Mouse (Mus musculus) stomach, embryonic 15.5 days (tissue): Measurements from ENCODE around the gene Cilp2. TPM values are rescaled to one million over a fixed set of nuclear protein-coding genes. Genes with fewer than 3 reads are reported as not detected.
A peak's percentile ranks its signal among the peaks of the same experiment; 100 is the strongest.

ENCODE experiments used
- ATAC-seq: fragments of 200-750 bp; cut with Nextera tagmentation; 2 replicates; pipeline ENCODE4 v1.8.0; 2017; ENCODE audit warnings: low read depth, moderate number of reproducible peaks, moderate TSS enrichment; ENCODE audit not compliant: insufficient read depth, low FRiP score
- H3K27ac ChIP-seq: fragments of 300-500 bp; sonication (generic); 2 replicates; pipeline ENCODE4 v1.5.1; 2015; ENCODE audit warnings: mild to moderate bottlenecking, inconsistent platforms
- H3K27me3 ChIP-seq: fragments of 300-500 bp; sonication (generic); replicated peaks from 2 replicates; pipeline ENCODE4 v1.6.1; 2015; ENCODE audit warnings: inconsistent platforms
- H3K36me3 ChIP-seq: fragments of 300-500 bp; sonication (generic); 2 replicates; pipeline ENCODE4 v1.6.1; 2015; ENCODE audit warnings: inconsistent platforms
- H3K4me1 ChIP-seq: fragments of 300-500 bp; sonication (generic); 2 replicates; pipeline ENCODE4 v1.6.1; 2015; ENCODE audit warnings: inconsistent platforms
- H3K4me2 ChIP-seq: fragments of 300-500 bp; sonication (generic); 2 replicates; pipeline ENCODE4 v1.6.1; 2015; ENCODE audit warnings: mild to moderate bottlenecking, inconsistent platforms
- H3K4me3 ChIP-seq: fragments of 300-500 bp; sonication (generic); replicated peaks from 2 replicates; pipeline ENCODE4 v1.5.1; 2015; ENCODE audit warnings: inconsistent platforms
- H3K9ac ChIP-seq: fragments of 300-500 bp; sonication (generic); 2 replicates; pipeline ENCODE4 v1.6.1; 2015; ENCODE audit warnings: inconsistent platforms
- H3K9me3 ChIP-seq: fragments of 300-500 bp; sonication (generic); 2 replicates; pipeline ENCODE4 v1.6.1; 2016; ENCODE audit warnings: inconsistent platforms
- WGBS: fragments of 180-500 bp; shearing (Covaris S2); methylation state at CpG from one replicate; pipeline ENCODE4 v1.1.7; 2015; 5-methylcytosine and 5-hydroxymethylcytosine counted together
- polyA plus RNA-seq: library from polyadenylated mRNA; unstranded; fragments of >200 nt; fragmentation: Nextera tagmentation; extraction: Ambion mirVana; gene quantifications from 2 replicates; pipeline ENCODE4 v1.2.1, GENCODE M21; 2015

Gene Cilp2
- polyA plus RNA-seq, 1 experiment from 2014 or later, result 0.83 TPM

- ATAC-seq, result no peak
These were observed 6.1 kb downstream of the Cilp2 start for GRCm38 (mm10) chr8:69881261-69881865.

GRCm38 (mm10) chr8:69880841-69881240 lies 6.6 kb downstream of the Cilp2 start:
- Histone ChIP-seq H3K9ac (no peak overlapping the region), H3K4me2 (peak overlapping the region; percentile 75), H3K36me3 (no peaks in the 10 kb centered on the region), H3K27ac (no peak overlapping the region), H3K27me3 (peaks cover 76% of the 10 kb centered on the region), H3K4me3 (peak overlapping the region; percentile 35), H3K9me3 (no peaks in the 10 kb centered on the region), H3K4me1 (peaks cover 20% of the 10 kb centered on the region)
- WGBS, result 11% methylated on average over 37 of the region's 37 CpGs
- no peak for ATAC-seq

More at GRCm38 (mm10) chr8:69881261-69881865, 6.1 kb downstream of the Cilp2 start:
- Histone ChIP-seq H3K27ac (no peak overlapping the region), H3K4me3 (peak overlapping the region; percentile 35), H3K36me3 (no peaks in the 10 kb centered on the region), H3K9ac (no peak overlapping the region), H3K4me2 (peak overlapping the region; percentile 75), H3K4me1 (peaks cover 20% of the 10 kb centered on the region), H3K27me3 (peaks cover 81% of the 10 kb centered on the region), H3K9me3 (no peaks in the 10 kb centered on the region)
- 20% methylated on average over 79 of the region's 79 CpGs for WGBS

GRCm38 (mm10) chr8:69879678-69880077 lies 7.8 kb downstream of the Cilp2 start:
- 51% methylated on average over 8 of the region's 8 CpGs for WGBS
- peaks cover 64% of the 10 kb centered on the region for H3K27me3 ChIP-seq
- H3K36me3 ChIP-seq, result no peaks in the 10 kb centered on the region
- H3K9ac ChIP-seq, result no peak overlapping the region
- ATAC-seq, result peak; percentile 60; the same call in 1 of the 2 replicates
- H3K4me3 ChIP-seq, result no peak overlapping the region
- H3K27ac ChIP-seq, result no peak overlapping the region
- no peak overlapping the region for H3K4me2 ChIP-seq
- no peaks in the 10 kb centered on the region for H3K9me3 ChIP-seq
- H3K4me1 ChIP-seq, result peaks cover 20% of the 10 kb centered on the region

GRCm38 (mm10) chr8:69877992-69878391 lies 9.5 kb downstream of the Cilp2 start:
- no peak overlapping the region for H3K4me2 ChIP-seq
- WGBS, result 48% methylated on average over 3 of the region's 3 CpGs
- no peaks in the 10 kb centered on the region for H3K9me3 ChIP-seq
- H3K4me1 ChIP-seq, result peaks cover 20% of the 10 kb centered on the region
- no peak overlapping the region for H3K9ac ChIP-seq
- H3K36me3 ChIP-seq, result no peaks in the 10 kb centered on the region
- H3K4me3 ChIP-seq, result no peak overlapping the region
- H3K27ac ChIP-seq, result no peak overlapping the region
- peaks cover 47% of the 10 kb centered on the region for H3K27me3 ChIP-seq
- ATAC-seq, result no peak

GRCm38 (mm10) chr8:69877396-69877795 lies 10.1 kb downstream of the Cilp2 start:
- H3K9me3 ChIP-seq, result no peaks in the 10 kb centered on the region
- H3K27me3 ChIP-seq, result peaks cover 41% of the 10 kb centered on the region
- no peak overlapping the region for H3K4me3 ChIP-seq
- H3K9ac ChIP-seq, result no peak overlapping the region
- WGBS, result 88% methylated on average over 4 of the region's 4 CpGs
- H3K36me3 ChIP-seq, result no peaks in the 10 kb centered on the region
- H3K4me1 ChIP-seq, result peaks cover 15% of the 10 kb centered on the region
- ATAC-seq, result no peak
- H3K4me2 ChIP-seq, result no peak overlapping the region
- no peak overlapping the region for H3K27ac ChIP-seq

GRCm38 (mm10) chr8:69876967-69877366 lies 10.5 kb downstream of the Cilp2 start:
- Histone ChIP-seq H3K27ac (no peak overlapping the region), H3K9me3 (no peaks in the 10 kb centered on the region), H3K4me3 (no peak overlapping the region), H3K27me3 (peaks cover 37% of the 10 kb centered on the region), H3K4me2 (no peak overlapping the region), H3K36me3 (no peaks in the 10 kb centered on the region), H3K4me1 (peaks cover 12% of the 10 kb centered on the region), H3K9ac (no peak overlapping the region)
- ATAC-seq, result no peak
- WGBS, result 72% methylated on average over 10 of the region's 10 CpGs

GRCm38 (mm10) chr8:69876097-69876496 lies 11.4 kb downstream of the Cilp2 start:
- Histone ChIP-seq H3K36me3 (no peaks in the 10 kb centered on the region), H3K27ac (no peak overlapping the region), H3K4me3 (no peak overlapping the region), H3K4me1 (peaks cover 4% of the 10 kb centered on the region; the same call in 1 of the 2 replicates), H3K4me2 (no peak overlapping the region), H3K9me3 (no peaks in the 10 kb centered on the region), H3K27me3 (peaks cover 28% of the 10 kb centered on the region), H3K9ac (no peak overlapping the region)
- WGBS, result 41% methylated on average over 10 of the region's 10 CpGs
- ATAC-seq, result no peak

- ATAC-seq, result no peak
- Histone ChIP-seq H3K27ac (no peak overlapping the region), H3K36me3 (no peaks in the 10 kb centered on the region), H3K9ac (no peak overlapping the region), H3K27me3 (peaks cover 14% of the 10 kb centered on the region), H3K4me3 (no peak overlapping the region), H3K9me3 (no peaks in the 10 kb centered on the region), H3K4me1 (no peaks in the 10 kb centered on the region), H3K4me2 (no peak overlapping the region)
- 79% methylated on average over 13 of the region's 13 CpGs for WGBS
These were observed 12.8 kb downstream of the Cilp2 start for GRCm38 (mm10) chr8:69874654-69875053.

GRCm38 (mm10) chr8:69874155-69874554 lies 13.3 kb downstream of the Cilp2 start:
- no peak overlapping the region for H3K4me3 ChIP-seq
- 10% methylated on average over 9 of the region's 9 CpGs for WGBS
- no peaks in the 10 kb centered on the region for H3K4me1 ChIP-seq
- peaks cover 9% of the 10 kb centered on the region; the same call in 1 of the 2 replicates for H3K27me3 ChIP-seq
- no peak overlapping the region for H3K27ac ChIP-seq
- ATAC-seq, result no peak
- no peaks in the 10 kb centered on the region for H3K9me3 ChIP-seq
- H3K9ac ChIP-seq, result no peak overlapping the region
- no peaks in the 10 kb centered on the region for H3K36me3 ChIP-seq
- H3K4me2 ChIP-seq, result no peak overlapping the region

GRCm38 (mm10) chr8:69870907-69871306 lies 16.6 kb downstream of the Cilp2 start:
- Histone ChIP-seq H3K9me3 (no peaks in the 10 kb centered on the region), H3K4me3 (no peak overlapping the region), H3K36me3 (no peaks in the 10 kb centered on the region), H3K4me2 (no peak overlapping the region), H3K27me3 (no peaks in the 10 kb centered on the region), H3K27ac (no peak overlapping the region), H3K4me1 (no peaks in the 10 kb centered on the region), H3K9ac (no peak overlapping the region)
- 78% methylated on average over 6 of the region's 6 CpGs for WGBS
- ATAC-seq, result no peak

GRCm38 (mm10) chr8:69870003-69870765 lies 17.3 kb downstream of the Cilp2 start:
- Histone ChIP-seq H3K9ac (no peak overlapping the region), H3K4me2 (no peak overlapping the region), H3K27me3 (no peaks in the 10 kb centered on the region), H3K36me3 (no peaks in the 10 kb centered on the region), H3K4me1 (no peaks in the 10 kb centered on the region), H3K9me3 (no peaks in the 10 kb centered on the region), H3K27ac (no peak overlapping the region), H3K4me3 (no peak overlapping the region)
- no peak for ATAC-seq
- 78% methylated on average over 11 of the region's 11 CpGs for WGBS

GRCm38 (mm10) chr8:69867696-69868326 lies 19.7 kb downstream of the Cilp2 start:
- WGBS, result 73% methylated on average over 5 of the region's 5 CpGs
- ATAC-seq, result no peak

More at GRCm38 (mm10) chr8:69867696-69868326, 19.7 kb downstream of the Cilp2 start:
- Histone ChIP-seq H3K36me3 (no peaks in the 10 kb centered on the region), H3K9ac (no peak overlapping the region), H3K27ac (no peak overlapping the region), H3K27me3 (no peaks in the 10 kb centered on the region), H3K9me3 (no peaks in the 10 kb centered on the region), H3K4me1 (no peaks in the 10 kb centered on the region), H3K4me2 (no peak overlapping the region), H3K4me3 (no peak overlapping the region)
